Mouse (Mus musculus) cortical plate, adult 2 months (tissue): Measurements from ENCODE around the gene Cacnb2. TPM values are rescaled to one million over a fixed set of nuclear protein-coding genes. Genes with fewer than 3 reads are reported as not detected.

Source experiments
- H3K27ac ChIP-seq: fragments of 200-500 bp; 2 replicates; pipeline ENCODE4 v1.5.1; 2012; ENCODE audit warnings: low read length, control low read depth, inconsistent platforms; ENCODE audit not compliant: insufficient read depth
- H3K4me1 ChIP-seq: fragments of 200-500 bp; 2 replicates; pipeline ENCODE4 v1.6.1; 2011; ENCODE audit warnings: low read length; ENCODE audit not compliant: control insufficient read depth, insufficient read depth
- H3K4me3 ChIP-seq: fragments of 200-500 bp; 2 replicates; pipeline ENCODE4 v1.5.1; 2011; ENCODE audit warnings: mild to moderate bottlenecking, low read length, control low read depth; ENCODE audit not compliant: insufficient read depth
- CTCF ChIP-seq: fragments of 200-500 bp; IDR thresholded peaks from 2 replicates; pipeline ENCODE4 v1.5.1; 2011; ENCODE audit warnings: mild to moderate bottlenecking, control low read depth, low read length; ENCODE audit not compliant: insufficient read depth; ENCODE audit errors: extremely low read depth
- POLR2A ChIP-seq: fragments of 200-500 bp; IDR thresholded peaks from 2 replicates; pipeline ENCODE4 v1.6.1; 2011; ENCODE audit warnings: mild to moderate bottlenecking, low read length, control low read depth; ENCODE audit not compliant: insufficient read depth; ENCODE audit errors: extremely low read depth
- polyA plus RNA-seq: library from polyadenylated mRNA; depleted of rRNA; stranded (reverse); fragments of >200 nt; gene quantifications from 2 replicates; pipeline ENCODE4 v1.2.3, GENCODE M21; 2012

Cacnb2 gene
- polyA plus RNA-seq, 1 experiment = 32.0 TPM

- H3K4me1 ChIP-seq = peaks cover 2% of the 10 kb centered on the region; the same call in 1 of the 2 replicates
- H3K27ac ChIP-seq = no peak overlapping the region
- TF ChIP-seq POLR2A (no peak), CTCF (no peak)
- H3K4me3 ChIP-seq = peak overlapping the region; percentile 60; the same call in 1 of the 2 replicates
Measured at GRCm38 (mm10) chr2:14875121-14875520, 272.2 kb downstream of the Cacnb2 start.

GRCm38 (mm10) chr2:14875616-14876015 lies 272.7 kb downstream of the Cacnb2 start:
- Histone ChIP-seq H3K4me3 (peak overlapping the region; percentile 60; the same call in 1 of the 2 replicates), H3K4me1 (peaks cover 2% of the 10 kb centered on the region; the same call in 1 of the 2 replicates), H3K27ac (no peak overlapping the region)
- no peak for TF ChIP-seq CTCF
- TF ChIP-seq POLR2A = no peak

DNA sequence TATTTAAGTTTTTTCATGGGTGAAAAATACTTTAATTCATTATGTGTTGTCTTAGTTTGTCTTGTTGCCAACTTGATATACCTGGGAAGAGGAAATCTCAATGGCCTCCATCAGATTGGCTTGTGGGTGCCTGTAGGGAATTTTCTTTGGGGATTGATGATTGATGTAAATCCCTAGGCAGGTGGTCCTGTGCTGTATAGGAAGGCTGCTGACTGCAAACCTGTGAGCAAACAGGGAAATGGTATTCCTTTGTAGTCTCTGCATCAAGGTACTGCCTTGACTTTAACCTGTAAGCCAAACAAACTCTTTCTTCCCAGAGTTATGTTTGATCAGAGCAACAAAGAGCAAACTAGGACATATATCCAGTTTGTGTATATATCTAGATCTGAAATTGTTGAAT lies 276.1 kb downstream of the Cacnb2 start:
- TF ChIP-seq CTCF = no peak
- no peak for TF ChIP-seq POLR2A
- Histone ChIP-seq H3K27ac (no peak overlapping the region), H3K4me3 (no peak overlapping the region), H3K4me1 (peaks cover 2% of the 10 kb centered on the region; the same call in 1 of the 2 replicates)

DNA sequence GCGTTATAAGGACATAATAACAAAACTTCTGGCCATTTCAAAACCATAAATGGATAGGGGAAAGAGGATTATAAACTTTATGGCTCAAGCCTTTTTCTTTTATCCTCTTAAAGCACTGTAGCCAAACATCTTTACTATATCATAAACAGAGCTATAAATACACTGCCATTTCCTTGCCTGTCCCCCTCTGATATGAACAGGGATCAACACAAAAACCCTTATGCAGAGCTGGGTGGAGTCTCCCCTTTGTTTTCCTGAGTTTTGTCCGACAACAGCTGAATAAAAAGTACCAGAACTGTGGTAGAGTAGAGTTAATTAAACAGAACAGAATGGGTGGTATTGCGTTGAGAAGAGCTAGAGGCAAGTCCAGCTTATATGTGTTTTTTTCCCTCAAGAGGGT lies 280.6 kb downstream of the Cacnb2 start:
- Histone ChIP-seq H3K27ac (no peak overlapping the region), H3K4me3 (no peak overlapping the region), H3K4me1 (no peaks in the 10 kb centered on the region)
- TF ChIP-seq CTCF = no peak
- no peak for TF ChIP-seq POLR2A

DNA sequence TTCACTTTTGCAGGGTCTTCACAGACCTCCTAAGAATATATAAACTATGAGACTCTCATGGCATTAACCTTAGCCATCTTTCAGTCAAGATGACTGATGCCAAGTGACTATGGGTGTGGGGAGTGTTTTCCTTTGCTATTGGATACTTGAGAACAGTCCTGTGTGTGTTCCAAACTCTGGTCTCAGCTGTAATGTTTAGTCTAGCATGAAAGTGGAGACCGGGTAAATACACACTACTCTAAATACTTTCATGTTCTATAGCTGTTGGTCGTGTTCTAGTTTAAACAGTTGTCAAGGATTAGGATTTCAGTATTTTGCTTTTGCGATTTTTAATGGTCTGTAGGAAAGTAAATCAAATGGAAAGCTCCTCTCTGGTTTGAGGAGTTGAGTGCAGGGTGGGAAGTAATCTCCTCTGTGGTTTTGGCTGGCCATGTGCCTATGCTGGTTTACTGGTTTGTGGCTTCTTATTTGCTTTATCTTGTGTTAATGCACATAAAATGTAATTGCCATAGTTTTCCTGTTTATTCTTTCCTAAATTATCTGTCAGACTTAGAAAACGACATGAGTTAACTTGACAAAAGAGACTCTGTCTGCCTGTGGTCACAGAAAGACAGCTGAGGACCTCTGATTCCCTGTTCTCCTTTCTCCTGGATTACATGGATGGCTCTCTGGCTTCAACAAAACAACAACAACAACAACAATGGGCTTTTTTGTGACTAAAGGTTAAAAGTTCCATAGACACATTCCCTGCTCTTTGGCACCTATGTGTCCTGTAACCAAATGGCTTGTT lies 285.7 kb downstream of the Cacnb2 start:
- no peak overlapping the region for H3K4me3 ChIP-seq
- no peaks in the 10 kb centered on the region; the same call in 1 of the 2 replicates for H3K4me1 ChIP-seq
- TF ChIP-seq CTCF (no peak), POLR2A (no peak)
- H3K27ac ChIP-seq = no peak overlapping the region

GRCm38 (mm10) chr2:14903837-14904236 lies 300.9 kb downstream of the Cacnb2 start:
- no peak for TF ChIP-seq CTCF
- TF ChIP-seq POLR2A = no peak
- Histone ChIP-seq H3K27ac (no peak overlapping the region), H3K4me1 (peaks cover 3% of the 10 kb centered on the region; the same call in 1 of the 2 replicates), H3K4me3 (no peak overlapping the region)

DNA sequence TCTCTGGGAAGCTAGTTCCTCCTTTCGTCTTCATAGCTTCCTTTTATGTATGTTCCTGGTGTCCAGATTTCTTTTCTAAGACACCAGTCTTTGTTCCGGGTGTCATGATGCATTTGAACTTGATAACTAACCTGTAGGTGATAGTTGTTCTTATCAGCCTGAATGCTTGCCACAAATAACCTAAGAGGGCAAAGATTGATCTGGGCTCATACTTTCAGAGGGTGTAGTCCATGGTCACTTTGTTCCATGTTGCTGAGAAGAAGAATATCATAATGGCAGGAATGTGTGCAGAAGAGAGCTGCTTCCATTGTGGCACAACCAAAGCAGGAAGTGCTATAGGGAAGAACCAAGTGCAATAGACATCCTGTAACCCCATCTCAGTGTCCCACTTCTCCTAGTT lies 302.0 kb downstream of the Cacnb2 start:
- no peak overlapping the region for H3K27ac ChIP-seq

GRCm38 (mm10) chr2:14907124-14907925 lies 304.4 kb downstream of the Cacnb2 start:
- H3K27ac ChIP-seq = no peak overlapping the region
- no peak for TF ChIP-seq CTCF
- no peak for TF ChIP-seq POLR2A
- no peak overlapping the region for H3K4me3 ChIP-seq
- peaks cover 3% of the 10 kb centered on the region; the same call in 1 of the 2 replicates for H3K4me1 ChIP-seq

More for the DNA sequence above, 302.0 kb downstream of the Cacnb2 start:
- Histone ChIP-seq H3K4me1 (peaks cover 3% of the 10 kb centered on the region; the same call in 1 of the 2 replicates), H3K4me3 (no peak overlapping the region)
- no peak for TF ChIP-seq POLR2A
- TF ChIP-seq CTCF = no peak

- Histone ChIP-seq H3K4me3 (no peak overlapping the region), H3K4me1 (no peaks in the 10 kb centered on the region), H3K27ac (no peak overlapping the region)
- TF ChIP-seq POLR2A (no peak), CTCF (no peak)
Measured at GRCm38 (mm10) chr2:14917585-14918247, 314.8 kb downstream of the Cacnb2 start.
